Mouse (Mus musculus) forebrain, embryonic 14.5 days (tissue): ENCODE results near the gene D1Pas1. TPM values are rescaled to one million over a fixed set of nuclear protein-coding genes. Genes with fewer than 3 reads are reported as not detected.

Experiments
- ATAC-seq: fragments of 200-750 bp; cut with Nextera tagmentation; 2 replicates; pipeline ENCODE4 v1.8.0; 2017; ENCODE audit warnings: mild to moderate bottlenecking, moderate library complexity
- DNase-seq: peaks from one replicate; pipeline ENCODE4 v3.0.0-alpha.2; 2015; ENCODE audit warnings: low spot score
- H3K27ac ChIP-seq: fragments of 300-500 bp; sonication (generic); 2 replicates; pipeline ENCODE4 v1.5.1; 2014; ENCODE audit warnings: low read depth, mild to moderate bottlenecking, control low read depth, low read length, moderate library complexity
- H3K27me3 ChIP-seq: fragments of 300-500 bp; sonication (generic); replicated peaks from 2 replicates; pipeline ENCODE4 v1.6.1; 2014; ENCODE audit warnings: low read length, control low read depth, mixed read lengths; ENCODE audit not compliant: control insufficient read depth, insufficient read depth
- H3K36me3 ChIP-seq: fragments of 300-500 bp; sonication (generic); 2 replicates; pipeline ENCODE4 v1.6.1; 2014; ENCODE audit warnings: low read length, control low read depth; ENCODE audit not compliant: control insufficient read depth, insufficient read depth
- H3K4me1 ChIP-seq: fragments of 300-500 bp; sonication (generic); 2 replicates; pipeline ENCODE4 v1.6.1; 2014; ENCODE audit warnings: antibody characterized with exemption, low read length, control low read depth; ENCODE audit not compliant: control insufficient read depth, insufficient read depth
- H3K4me2 ChIP-seq: fragments of 300-500 bp; sonication (generic); 2 replicates; pipeline ENCODE4 v1.6.1; 2014; ENCODE audit warnings: mild to moderate bottlenecking, control low read depth, low read length
- H3K4me3 ChIP-seq: fragments of 300-500 bp; sonication (generic); 2 replicates; pipeline ENCODE4 v1.5.1; 2014; ENCODE audit warnings: low read depth, low read length, control low read depth
- H3K9ac ChIP-seq: fragments of 300-500 bp; sonication (generic); 2 replicates; pipeline ENCODE4 v1.6.1; 2014; ENCODE audit warnings: mild to moderate bottlenecking, low read length, control low read depth, moderate library complexity
- H3K9me3 ChIP-seq: fragments of 300-500 bp; sonication (generic); replicated peaks from 2 replicates; pipeline ENCODE4 v1.6.1; 2016; ENCODE audit warnings: low read length, control low read depth, mixed read lengths; ENCODE audit not compliant: control insufficient read depth
- WGBS: fragments of 180-500 bp; shearing (Covaris S2); extraction: QIAGEN DNeasy Blood & Tissue Kit; methylation state at CpG from one replicate; pipeline ENCODE4 v1.1.7; 2014; 5-methylcytosine and 5-hydroxymethylcytosine counted together
- polyA plus RNA-seq: library from polyadenylated mRNA; unstranded; fragments of >200 nt; fragmentation: Nextera tagmentation; extraction: Ambion mirVana; gene quantifications from 2 replicates; pipeline ENCODE4 v1.2.1, GENCODE M21; 2014

The D1Pas1 gene
- polyA plus RNA-seq, 1 experiment from 2014 or later = 0.05 TPM

DNA sequence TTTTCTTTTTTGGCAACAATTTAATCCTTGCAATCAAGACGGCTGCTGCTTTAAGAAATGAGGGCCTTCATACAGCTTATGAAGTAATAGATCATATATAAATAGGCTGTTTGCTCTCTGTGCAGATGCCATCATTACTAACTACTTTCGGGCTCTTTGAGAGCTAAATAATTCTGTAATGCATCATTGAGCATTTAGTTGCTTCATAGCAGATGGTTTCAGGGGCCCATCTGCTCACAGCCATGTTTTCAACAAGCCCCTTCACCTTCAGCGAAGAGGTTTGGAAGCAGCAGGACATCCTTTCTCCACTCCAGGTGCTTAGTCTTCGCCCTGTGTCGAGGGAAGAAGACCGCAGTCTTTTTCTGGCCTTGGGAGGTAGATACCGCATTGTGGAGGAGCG, 12.2 kb downstream of the D1Pas1 start:
- 50% methylated on average over 8 of the region's 8 CpGs for WGBS
- peaks cover 6% of the 10 kb centered on the region for H3K4me1 ChIP-seq
- H3K9me3 ChIP-seq = no peaks in the 10 kb centered on the region
- DNase-seq = peak; percentile 77
- peak overlapping the region; percentile 14; the same call in 1 of the 2 replicates for H3K4me2 ChIP-seq
- H3K27me3 ChIP-seq = no peaks in the 10 kb centered on the region
- peak overlapping the region; percentile 70; the same call in 1 of the 2 replicates for H3K27ac ChIP-seq
- H3K36me3 ChIP-seq = no peaks in the 10 kb centered on the region
- H3K9ac ChIP-seq = no peak overlapping the region
- peak; percentile 67 for ATAC-seq
- no peak overlapping the region for H3K4me3 ChIP-seq

DNA sequence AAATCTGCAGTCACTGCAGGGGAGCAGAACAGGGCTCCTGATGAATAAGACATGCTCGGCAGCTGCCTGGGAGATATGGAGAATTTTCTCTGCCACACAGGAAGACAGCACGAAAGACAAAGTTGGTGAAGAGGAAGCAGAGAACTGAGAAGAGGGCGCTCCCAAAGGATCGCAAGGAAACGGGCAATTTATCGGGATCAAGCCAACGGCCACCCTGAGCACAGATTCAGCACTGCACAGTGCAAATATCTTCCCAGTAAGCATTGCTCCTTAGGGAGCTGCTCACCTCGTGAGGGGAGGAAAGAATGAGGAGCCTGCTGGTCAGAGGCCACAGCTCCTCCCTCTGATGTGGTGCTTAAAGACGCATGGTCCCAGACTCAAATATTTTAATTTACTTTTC, 13.3 kb downstream of the D1Pas1 start:
- no peaks in the 10 kb centered on the region for H3K27me3 ChIP-seq
- H3K4me1 ChIP-seq = peaks cover 6% of the 10 kb centered on the region
- ATAC-seq (no peak), DNase-seq (no peak)
- no peaks in the 10 kb centered on the region for H3K9me3 ChIP-seq
- H3K4me3 ChIP-seq = no peak overlapping the region
- H3K4me2 ChIP-seq = no peak overlapping the region
- H3K36me3 ChIP-seq = no peaks in the 10 kb centered on the region
- H3K9ac ChIP-seq = no peak overlapping the region
- H3K27ac ChIP-seq = no peak overlapping the region
- 68% methylated on average over 9 of the region's 9 CpGs for WGBS

DNA sequence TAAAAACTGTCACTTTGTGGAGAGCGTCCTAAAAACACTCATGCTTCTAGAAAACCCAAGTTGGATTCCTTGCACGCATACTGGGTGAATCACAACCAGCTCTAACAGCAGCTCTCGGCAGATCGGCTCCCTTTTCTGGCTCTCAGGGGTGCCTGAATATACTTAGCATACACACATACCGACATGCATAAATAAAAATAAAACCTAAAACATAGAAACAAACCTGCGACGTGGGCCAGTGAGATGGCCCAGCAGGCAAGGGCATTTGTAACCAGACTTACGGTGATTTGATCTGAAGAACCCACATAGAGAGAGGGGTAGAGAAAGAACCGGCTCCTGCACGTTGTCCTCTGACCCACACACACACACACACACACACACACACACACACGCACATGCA, 17.9 kb downstream of the D1Pas1 start:
- H3K4me3 ChIP-seq = no peak overlapping the region
- ATAC-seq (no peak), DNase-seq (no peak)
- 92% methylated on average over 11 of the region's 11 CpGs for WGBS
- H3K27me3 ChIP-seq = no peaks in the 10 kb centered on the region
- H3K4me2 ChIP-seq = no peak overlapping the region
- H3K4me1 ChIP-seq = 0 out of 2 replicates have a peak, but pooled peaks cover 3% of the 10 kb centered on the region
- no peak overlapping the region for H3K9ac ChIP-seq
- H3K9me3 ChIP-seq = no peaks in the 10 kb centered on the region
- H3K27ac ChIP-seq = no peak overlapping the region
- no peaks in the 10 kb centered on the region for H3K36me3 ChIP-seq

DNA sequence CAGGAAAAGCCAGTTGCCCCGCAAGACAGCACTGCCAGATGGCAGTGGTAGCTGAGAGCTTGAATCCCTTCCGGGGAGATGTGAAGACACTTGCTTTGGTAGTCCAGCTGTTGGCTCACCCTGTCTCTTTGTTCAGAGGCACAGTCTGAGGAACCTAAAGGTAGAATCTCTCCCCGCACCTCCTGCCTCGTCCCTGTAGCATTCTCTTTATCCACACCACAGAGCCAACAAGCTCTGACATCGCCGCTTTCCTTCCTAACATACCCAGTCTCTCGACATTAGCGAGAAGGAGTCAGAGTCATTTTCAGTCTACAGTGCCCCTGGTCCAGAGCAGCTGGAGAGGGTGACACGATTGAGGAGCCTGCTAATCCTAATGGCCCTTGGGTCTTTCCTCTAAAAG, 18.9 kb downstream of the D1Pas1 start:
- Histone ChIP-seq H3K4me2 (no peak overlapping the region), H3K27me3 (no peaks in the 10 kb centered on the region), H3K27ac (no peak overlapping the region), H3K36me3 (no peaks in the 10 kb centered on the region), H3K4me3 (no peak overlapping the region), H3K4me1 (0 out of 2 replicates have a peak, but pooled peaks cover 3% of the 10 kb centered on the region), H3K9ac (no peak overlapping the region), H3K9me3 (no peaks in the 10 kb centered on the region)
- DNase-seq (no peak), ATAC-seq (no peak)
- 68% methylated on average over 9 of the region's 9 CpGs for WGBS

DNA sequence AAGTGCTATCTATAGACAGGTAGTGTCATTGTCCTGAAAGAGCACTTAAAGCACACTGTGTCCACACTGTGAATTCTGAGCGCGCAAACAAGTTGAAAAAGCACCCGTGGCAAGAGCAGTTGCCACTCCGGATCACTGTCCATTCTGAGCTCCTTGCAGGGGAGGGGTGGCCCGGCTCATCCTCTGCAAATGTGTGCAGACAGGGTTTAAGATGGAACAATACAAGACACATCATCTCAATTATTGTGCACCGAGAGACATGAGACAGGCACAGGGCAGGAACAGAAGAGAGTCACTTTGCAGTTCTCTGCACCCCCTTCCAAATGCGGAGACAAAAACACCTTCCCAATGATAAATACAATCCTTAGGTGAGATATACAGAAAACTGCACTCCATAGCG, 19.3 kb downstream of the D1Pas1 start:
- no peak overlapping the region for H3K4me3 ChIP-seq
- H3K36me3 ChIP-seq = no peaks in the 10 kb centered on the region
- 0 out of 2 replicates have a peak, but pooled peaks cover 3% of the 10 kb centered on the region for H3K4me1 ChIP-seq
- H3K27me3 ChIP-seq = no peaks in the 10 kb centered on the region
- DNase-seq = no peak
- no peak for ATAC-seq
- no peak overlapping the region for H3K27ac ChIP-seq
- no peak overlapping the region for H3K4me2 ChIP-seq
- no peaks in the 10 kb centered on the region for H3K9me3 ChIP-seq
- 89% methylated on average over 8 of the region's 8 CpGs for WGBS
- no peak overlapping the region for H3K9ac ChIP-seq

DNA sequence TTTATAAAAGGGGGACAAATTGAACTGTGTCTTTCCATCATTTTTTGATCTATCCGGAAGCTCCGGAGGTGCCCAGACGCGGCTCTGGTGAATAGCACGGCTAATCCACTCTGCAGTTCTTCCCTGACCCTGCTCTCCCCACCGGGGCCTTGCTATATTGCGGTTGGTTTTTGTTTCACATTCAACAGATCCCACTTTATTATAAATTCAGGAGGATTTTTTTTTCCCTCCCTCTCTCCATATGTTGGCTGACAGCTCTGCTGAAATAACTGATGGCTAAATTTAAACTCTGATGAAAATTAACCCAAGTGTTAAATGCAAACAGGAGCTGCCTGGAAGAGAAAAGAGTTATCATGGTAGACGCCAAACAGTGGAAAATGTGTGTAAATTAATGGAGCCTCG, 21.1 kb downstream of the D1Pas1 start:
- Histone ChIP-seq H3K27ac (no peak overlapping the region), H3K4me3 (no peak overlapping the region), H3K9ac (no peak overlapping the region), H3K4me1 (0 out of 2 replicates have a peak, but pooled peaks cover 3% of the 10 kb centered on the region), H3K9me3 (no peaks in the 10 kb centered on the region), H3K27me3 (no peaks in the 10 kb centered on the region), H3K4me2 (no peak overlapping the region), H3K36me3 (no peaks in the 10 kb centered on the region)
- peak; percentile 87 for DNase-seq
- ATAC-seq = peak; percentile 84
- 31% methylated on average over 9 of the region's 9 CpGs for WGBS

DNA sequence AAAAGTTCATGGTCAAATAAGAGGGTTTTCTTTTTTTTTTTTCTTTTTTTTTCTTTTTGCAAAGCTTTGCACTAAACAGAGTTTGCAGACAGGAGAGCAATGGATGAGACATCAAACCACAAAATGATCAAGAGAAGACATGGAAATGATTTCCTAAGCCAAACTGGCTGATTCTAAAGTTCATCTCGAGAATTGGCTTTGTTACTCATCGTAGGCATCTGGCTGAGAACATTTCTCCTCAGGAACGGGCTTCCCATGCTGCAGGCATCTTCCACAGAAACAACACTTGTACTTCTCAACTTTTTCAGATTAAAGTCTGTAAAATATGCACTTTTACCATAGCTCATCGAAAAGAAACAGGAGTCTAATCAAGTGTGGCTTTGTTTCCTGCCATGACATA, 21.6 kb downstream of the D1Pas1 start:
- H3K4me1 ChIP-seq = 0 out of 2 replicates have a peak, but pooled peaks cover 3% of the 10 kb centered on the region
- H3K36me3 ChIP-seq = no peaks in the 10 kb centered on the region
- H3K9me3 ChIP-seq = no peaks in the 10 kb centered on the region
- H3K27me3 ChIP-seq = no peaks in the 10 kb centered on the region
- no peak overlapping the region for H3K4me2 ChIP-seq
- no peak overlapping the region for H3K4me3 ChIP-seq
- H3K27ac ChIP-seq = no peak overlapping the region
- no peak overlapping the region for H3K9ac ChIP-seq
- DNase-seq (no peak), ATAC-seq (no peak)
- 71% methylated on average over 4 of the region's 4 CpGs for WGBS

DNA sequence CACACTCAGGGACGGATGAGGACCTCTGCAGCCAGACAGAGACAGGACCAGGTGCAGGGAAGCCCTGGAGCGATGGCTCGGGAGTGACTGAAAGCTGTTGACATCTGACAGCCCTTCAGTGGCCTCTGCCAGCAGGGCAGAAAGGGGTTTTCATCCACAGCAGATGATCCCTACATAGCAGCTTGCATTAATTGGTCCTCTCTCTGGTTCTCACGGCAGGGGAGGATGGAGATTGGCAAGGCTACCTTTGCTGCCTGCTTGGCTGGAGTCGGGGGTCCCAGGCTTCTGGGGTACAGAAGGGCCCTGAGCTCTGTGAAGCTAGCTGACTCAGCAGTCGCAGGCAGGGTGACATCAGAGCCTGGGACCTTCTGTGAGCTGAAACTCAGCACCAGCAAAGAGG, 24.3 kb downstream of the D1Pas1 start:
- 55% methylated on average over 6 of the region's 6 CpGs for WGBS
- peak; percentile 49 for DNase-seq
- no peak overlapping the region for H3K4me3 ChIP-seq
- no peaks in the 10 kb centered on the region for H3K9me3 ChIP-seq
- no peak overlapping the region for H3K9ac ChIP-seq
- no peaks in the 10 kb centered on the region for H3K27me3 ChIP-seq
- no peak overlapping the region for H3K4me2 ChIP-seq
- ATAC-seq = peak; percentile 22; the same call in 1 of the 2 replicates
- 0 out of 2 replicates have a peak, but pooled peaks cover 3% of the 10 kb centered on the region for H3K4me1 ChIP-seq
- H3K36me3 ChIP-seq = no peaks in the 10 kb centered on the region
- H3K27ac ChIP-seq = no peak overlapping the region

DNA sequence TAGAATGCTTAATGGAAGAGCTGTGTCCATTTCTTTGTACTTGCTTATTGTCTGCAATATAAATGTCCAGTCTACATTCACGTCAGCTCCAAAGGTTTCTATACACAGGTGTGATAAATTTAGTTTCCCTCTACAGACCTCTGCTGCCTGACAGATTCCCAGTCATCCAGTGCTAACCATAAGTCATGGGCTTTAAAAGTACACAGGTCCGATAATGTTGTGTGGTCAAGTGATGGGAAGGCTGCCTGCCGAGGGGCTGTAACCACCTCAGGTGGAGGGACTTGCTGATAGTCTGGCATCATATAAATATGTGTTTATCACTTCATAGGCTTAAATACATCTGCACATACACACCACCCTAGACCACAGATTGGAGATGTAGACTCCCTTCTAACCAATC, 24.9 kb downstream of the D1Pas1 start:
- no peaks in the 10 kb centered on the region for H3K27me3 ChIP-seq

More for the DNA sequence above, 24.9 kb downstream of the D1Pas1 start:
- H3K4me2 ChIP-seq = no peak overlapping the region
- H3K9me3 ChIP-seq = no peaks in the 10 kb centered on the region
- H3K27ac ChIP-seq = no peak overlapping the region
- no peak overlapping the region for H3K4me3 ChIP-seq
- H3K4me1 ChIP-seq = peaks cover 4% of the 10 kb centered on the region; the same call in 1 of the 2 replicates
- DNase-seq (no peak), ATAC-seq (no peak)
- 96% methylated on average over 3 of the region's 3 CpGs for WGBS
- no peaks in the 10 kb centered on the region for H3K36me3 ChIP-seq
- no peak overlapping the region for H3K9ac ChIP-seq
